Mouse (Mus musculus) cortical plate, adult 2 months (tissue): ENCODE measurements around the gene Rnf213.

Experiments used
- CTCF ChIP-seq: fragments of 200-500 bp; IDR thresholded peaks from 2 replicates; pipeline ENCODE4 v1.5.1; 2011; ENCODE audit warnings: mild to moderate bottlenecking, control low read depth, low read length; ENCODE audit not compliant: insufficient read depth; ENCODE audit errors: extremely low read depth
- POLR2A ChIP-seq: fragments of 200-500 bp; IDR thresholded peaks from 2 replicates; pipeline ENCODE4 v1.6.1; 2011; ENCODE audit warnings: mild to moderate bottlenecking, low read length, control low read depth; ENCODE audit not compliant: insufficient read depth; ENCODE audit errors: extremely low read depth

DNA sequence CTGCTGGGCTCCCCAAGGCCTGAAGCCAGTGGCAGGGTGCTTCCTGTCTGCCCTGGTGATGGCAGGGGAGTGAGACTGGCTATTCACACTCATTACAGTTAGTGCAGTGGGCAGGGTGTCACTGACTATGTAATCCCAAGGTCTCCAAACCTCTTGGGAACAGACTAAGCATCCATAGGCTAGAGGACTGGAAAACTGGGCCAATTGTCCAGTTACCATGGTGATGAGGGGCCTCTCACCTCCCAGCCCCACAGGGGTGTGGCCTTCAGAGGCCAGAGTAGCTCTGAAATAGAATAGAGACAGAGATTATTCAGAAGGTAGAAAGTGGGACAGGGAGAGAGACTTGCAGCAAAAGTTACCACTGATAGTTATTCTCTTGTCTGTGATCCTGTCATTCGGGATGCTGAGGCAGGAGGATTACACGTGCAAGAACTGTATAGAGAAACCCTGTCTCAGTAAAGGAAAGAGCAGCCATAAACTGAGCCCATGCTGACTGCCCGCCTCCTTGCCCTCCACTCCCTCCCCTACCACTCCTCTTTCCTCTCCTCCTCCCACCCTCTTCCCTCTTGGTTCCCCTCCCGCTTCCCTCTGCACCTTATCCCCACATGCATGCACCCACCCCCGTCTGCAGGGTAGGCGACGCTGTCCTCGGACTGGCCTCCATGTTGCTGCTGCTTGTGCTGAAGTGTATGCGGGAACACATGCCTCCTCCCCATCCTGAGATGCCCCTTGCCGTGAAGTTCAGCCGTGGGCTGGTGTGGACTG is 29.9 kb upstream of the Rnf213 start:
- TF ChIP-seq CTCF = no peak
- TF ChIP-seq POLR2A = no peak
